Mouse (Mus musculus): Measurements from ENCODE around the gene Polg. TPM values are rescaled to one million over a fixed set of nuclear protein-coding genes. Genes with fewer than 3 reads are reported as not detected.

The Polg gene
- polyA plus RNA-seq, 1 experiment from 2014 or later: 13.9 TPM

DNA sequence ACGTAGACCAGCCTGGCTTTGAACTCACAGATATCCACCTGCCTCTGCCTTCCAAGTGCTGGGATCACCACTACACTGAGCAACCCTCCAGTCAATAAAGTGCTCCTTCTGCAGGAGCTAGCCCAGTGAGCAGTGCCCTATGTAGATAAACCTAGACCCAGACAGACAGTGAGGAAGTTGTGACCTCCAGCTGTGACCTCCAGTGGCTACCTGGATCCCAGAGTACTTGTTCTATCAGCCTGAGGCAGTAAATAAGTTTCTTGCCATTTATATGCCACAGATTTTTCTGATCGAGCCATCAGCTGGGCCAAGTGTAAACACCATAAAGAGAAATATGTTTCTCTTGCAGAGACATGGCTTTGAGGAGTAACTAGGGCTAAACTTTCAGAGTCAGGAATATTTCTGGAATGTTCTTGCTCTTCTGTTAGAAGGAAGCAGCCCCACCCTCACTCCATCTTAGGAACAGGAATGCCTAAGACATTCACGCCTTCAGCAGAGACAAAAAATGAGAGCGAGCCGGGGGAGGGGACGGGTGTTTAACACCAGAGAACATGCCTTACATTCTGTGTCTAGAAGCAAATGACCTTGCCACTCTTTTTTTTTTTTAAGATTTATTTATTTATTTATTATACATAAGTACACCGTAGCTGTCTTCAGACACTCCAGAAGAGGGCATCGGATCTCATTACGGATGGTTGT is 7.5 kb upstream of the Polg start:
- no peak for ATAC-seq (ENCODE audit: low FRiP score, low TSS enrichment)
- H3K36me3 ChIP-seq (ENCODE audit: control insufficient read depth, insufficient read depth, low read length): no peaks in the 10 kb centered on the region
- H3K9me3 ChIP-seq (ENCODE audit: control insufficient read depth, low read length): no peaks in the 10 kb centered on the region
- no peaks in the 10 kb centered on the region for H3K4me1 ChIP-seq (replicated peaks; ENCODE audit: control insufficient read depth, insufficient read depth)
- no peaks in the 10 kb centered on the region for H3K27me3 ChIP-seq (ENCODE audit: control insufficient read depth, insufficient read depth, low read length)
- no peak overlapping the region for H3K4me3 ChIP-seq (ENCODE audit: low read depth, low read length)
- 83% methylated on average over 9 of the region's 9 CpGs for WGBS
- H3K4me2 ChIP-seq (replicated peaks; ENCODE audit: low read depth): no peak overlapping the region
- H3K9ac ChIP-seq (ENCODE audit: low read length): no peak overlapping the region
- DNase-seq (ENCODE audit: low spot score): no peak
- no peak overlapping the region for H3K27ac ChIP-seq (replicated peaks)
- TF ChIP-seq EP300 (optimal IDR thresholded peaks at IDR 0.05) (no peak), CTCF (IDR thresholded peaks at IDR 0.05; ENCODE audit: low read depth) (no peak)

DNA sequence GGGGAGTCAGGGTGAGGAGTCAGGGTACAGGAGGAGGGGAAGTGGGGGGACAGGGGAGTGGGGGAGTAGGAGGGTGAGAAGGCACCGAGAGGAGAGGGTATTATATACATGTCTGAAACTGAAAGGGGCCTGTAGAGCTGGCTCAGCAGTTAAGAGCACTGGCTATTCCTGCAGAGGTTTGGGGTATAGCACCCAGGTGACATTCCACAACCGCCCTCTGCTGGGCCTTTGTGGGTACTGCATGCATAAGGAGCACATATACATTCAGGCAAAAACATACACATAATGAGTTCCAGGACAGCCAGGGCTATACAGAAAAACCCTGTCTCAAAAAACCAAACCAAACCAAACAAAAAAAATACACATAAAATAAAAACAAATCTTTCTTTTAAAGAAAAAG is 6.6 kb upstream of the Polg start:
- WGBS: 63% methylated on average over 2 of the region's 2 CpGs
- DNase-seq (ENCODE audit: low spot score) (peak; percentile 24), ATAC-seq (ENCODE audit: low FRiP score, low TSS enrichment) (no peak)
- Histone ChIP-seq H3K9ac (ENCODE audit: low read length) (no peak overlapping the region), H3K4me3 (ENCODE audit: low read depth, low read length) (no peak overlapping the region), H3K4me1 (replicated peaks; ENCODE audit: control insufficient read depth, insufficient read depth) (no peaks in the 10 kb centered on the region), H3K27ac (replicated peaks) (no peak overlapping the region), H3K9me3 (ENCODE audit: control insufficient read depth, low read length) (no peaks in the 10 kb centered on the region), H3K27me3 (ENCODE audit: control insufficient read depth, insufficient read depth, low read length) (no peaks in the 10 kb centered on the region), H3K36me3 (ENCODE audit: control insufficient read depth, insufficient read depth, low read length) (no peaks in the 10 kb centered on the region), H3K4me2 (replicated peaks; ENCODE audit: low read depth) (no peak overlapping the region)
- TF ChIP-seq EP300 (optimal IDR thresholded peaks at IDR 0.05) (no peak), CTCF (IDR thresholded peaks at IDR 0.05; ENCODE audit: low read depth) (peak; percentile 53)

DNA sequence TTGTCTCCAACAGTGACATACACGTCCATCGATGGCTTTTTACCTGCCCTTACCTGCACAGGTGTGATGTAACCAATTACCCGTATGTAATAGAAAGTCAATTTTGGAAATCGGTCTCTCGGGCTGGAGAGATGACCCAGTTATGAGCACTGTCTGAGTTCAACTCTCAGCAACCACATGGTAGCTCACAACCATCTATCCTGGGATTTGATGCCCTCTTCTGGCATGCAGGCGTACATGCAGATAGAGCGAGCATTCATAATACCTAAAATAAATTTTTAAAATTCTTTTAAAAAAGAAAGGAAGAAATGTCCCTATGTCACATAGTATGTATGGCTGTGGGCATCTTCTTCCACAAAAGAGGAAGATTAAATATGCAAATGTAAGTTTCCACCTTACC is 5.3 kb upstream of the Polg start:
- no peaks in the 10 kb centered on the region for H3K9me3 ChIP-seq (ENCODE audit: control insufficient read depth, low read length)
- WGBS: 68% methylated on average over 7 of the region's 7 CpGs

DNA sequence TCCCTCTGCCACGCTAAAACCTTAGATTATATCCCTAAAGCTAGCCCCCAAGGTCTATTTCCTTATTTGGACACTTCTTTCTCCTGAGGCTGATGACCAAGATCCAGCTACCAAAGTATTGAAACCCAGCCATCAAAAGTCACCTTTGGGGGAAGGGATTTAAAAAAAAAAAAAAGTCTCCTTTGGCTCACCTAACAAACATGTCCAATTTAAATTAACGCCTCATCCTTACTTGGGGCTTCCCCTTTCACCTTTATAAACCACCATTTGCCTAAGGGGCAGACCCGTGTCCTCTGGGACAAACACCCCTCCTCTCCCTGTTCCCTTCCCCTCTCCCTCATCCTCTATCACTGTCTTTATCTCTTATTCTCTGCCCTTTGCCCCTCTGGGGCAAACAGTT is 4.6 kb upstream of the Polg start:
- H3K9ac ChIP-seq (ENCODE audit: low read length): no peak overlapping the region
- WGBS: 51% methylated on average over 3 of the region's 3 CpGs

More for the DNA sequence above, 5.3 kb upstream of the Polg start:
- H3K36me3 ChIP-seq (ENCODE audit: control insufficient read depth, insufficient read depth, low read length): no peaks in the 10 kb centered on the region
- ATAC-seq (ENCODE audit: low FRiP score, low TSS enrichment): no peak
- no peak overlapping the region for H3K4me3 ChIP-seq (ENCODE audit: low read depth, low read length)
- no peak for TF ChIP-seq EP300 (optimal IDR thresholded peaks at IDR 0.05)
- TF ChIP-seq CTCF (IDR thresholded peaks at IDR 0.05; ENCODE audit: low read depth): peak; percentile 63
- no peak overlapping the region for H3K9ac ChIP-seq (ENCODE audit: low read length)
- no peak overlapping the region for H3K27ac ChIP-seq (replicated peaks)
- no peaks in the 10 kb centered on the region for H3K4me1 ChIP-seq (replicated peaks; ENCODE audit: control insufficient read depth, insufficient read depth)
- H3K4me2 ChIP-seq (replicated peaks; ENCODE audit: low read depth): no peak overlapping the region
- no peak for DNase-seq (ENCODE audit: low spot score)
- H3K27me3 ChIP-seq (ENCODE audit: control insufficient read depth, insufficient read depth, low read length): no peaks in the 10 kb centered on the region

DNA sequence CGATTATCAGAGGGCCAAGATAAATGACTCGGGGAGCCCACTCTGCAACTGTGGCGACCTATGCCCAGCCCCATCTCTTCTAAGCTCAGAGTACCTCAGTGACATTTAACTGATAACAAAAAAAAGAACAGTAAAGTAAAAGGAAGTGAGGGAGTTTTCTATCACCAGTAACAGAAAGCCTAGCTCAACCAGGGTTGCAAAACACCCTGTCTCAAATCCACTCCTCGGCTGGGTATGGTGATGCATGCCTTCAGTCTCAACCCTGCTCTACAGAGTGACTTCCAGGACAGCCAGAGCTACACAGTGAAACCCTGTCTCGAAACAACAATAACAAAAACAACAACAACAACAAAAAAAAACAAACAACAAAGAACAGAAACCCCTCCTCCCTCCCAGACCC is 3.6 kb upstream of the Polg start:
- Histone ChIP-seq H3K4me2 (replicated peaks; ENCODE audit: low read depth) (no peak overlapping the region), H3K36me3 (ENCODE audit: control insufficient read depth, insufficient read depth, low read length) (no peaks in the 10 kb centered on the region), H3K4me3 (ENCODE audit: low read depth, low read length) (no peak overlapping the region), H3K4me1 (replicated peaks; ENCODE audit: control insufficient read depth, insufficient read depth) (peaks cover 2% of the 10 kb centered on the region), H3K9ac (ENCODE audit: low read length) (no peak overlapping the region), H3K9me3 (ENCODE audit: control insufficient read depth, low read length) (no peaks in the 10 kb centered on the region), H3K27ac (replicated peaks) (no peak overlapping the region), H3K27me3 (ENCODE audit: control insufficient read depth, insufficient read depth, low read length) (no peaks in the 10 kb centered on the region)
- no peak for TF ChIP-seq CTCF (IDR thresholded peaks at IDR 0.05; ENCODE audit: low read depth)
- no peak for TF ChIP-seq EP300 (optimal IDR thresholded peaks at IDR 0.05)
- no peak for DNase-seq (ENCODE audit: low spot score)
- WGBS: 63% methylated on average over 5 of the region's 5 CpGs
- ATAC-seq (ENCODE audit: low FRiP score, low TSS enrichment): no peak

More for the DNA sequence above, 4.6 kb upstream of the Polg start:
- DNase-seq (ENCODE audit: low spot score): no peak
- Histone ChIP-seq H3K4me1 (replicated peaks; ENCODE audit: control insufficient read depth, insufficient read depth) (no peaks in the 10 kb centered on the region), H3K4me3 (ENCODE audit: low read depth, low read length) (no peak overlapping the region), H3K4me2 (replicated peaks; ENCODE audit: low read depth) (no peak overlapping the region), H3K27me3 (ENCODE audit: control insufficient read depth, insufficient read depth, low read length) (no peaks in the 10 kb centered on the region), H3K27ac (replicated peaks) (no peak overlapping the region), H3K36me3 (ENCODE audit: control insufficient read depth, insufficient read depth, low read length) (no peaks in the 10 kb centered on the region), H3K9me3 (ENCODE audit: control insufficient read depth, low read length) (no peaks in the 10 kb centered on the region)
- no peak for ATAC-seq (ENCODE audit: low FRiP score, low TSS enrichment)
- no peak for TF ChIP-seq EP300 (optimal IDR thresholded peaks at IDR 0.05)
- no peak for TF ChIP-seq CTCF (IDR thresholded peaks at IDR 0.05; ENCODE audit: low read depth)

DNA sequence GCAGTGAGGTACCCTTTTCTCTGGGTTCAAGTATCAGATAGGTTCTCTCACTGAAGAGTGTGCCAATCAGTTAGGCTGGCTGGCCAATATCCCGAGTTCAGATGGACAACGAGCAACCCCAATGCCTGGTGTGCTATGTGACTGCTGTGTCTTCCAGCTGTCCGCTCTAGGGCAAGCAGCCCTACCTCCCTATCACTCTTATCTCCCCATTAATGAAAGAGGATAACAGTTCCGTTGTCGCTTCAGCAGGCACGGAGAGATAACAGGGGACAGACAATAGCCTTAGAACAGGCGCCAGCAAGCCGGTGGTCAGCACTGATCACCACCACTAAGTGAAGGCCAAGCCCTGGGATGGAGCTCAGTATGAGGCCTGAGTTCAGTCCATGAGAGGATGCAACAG is 2.8 kb upstream of the Polg start:
- no peak overlapping the region for H3K27ac ChIP-seq (replicated peaks)
- H3K9me3 ChIP-seq (ENCODE audit: control insufficient read depth, low read length): no peaks in the 10 kb centered on the region
- DNase-seq (ENCODE audit: low spot score) (no peak), ATAC-seq (ENCODE audit: low FRiP score, low TSS enrichment) (no peak)
- H3K27me3 ChIP-seq (ENCODE audit: control insufficient read depth, insufficient read depth, low read length): no peaks in the 10 kb centered on the region
- H3K36me3 ChIP-seq (ENCODE audit: control insufficient read depth, insufficient read depth, low read length): no peaks in the 10 kb centered on the region
- H3K4me2 ChIP-seq (replicated peaks; ENCODE audit: low read depth): no peak overlapping the region
- H3K9ac ChIP-seq (ENCODE audit: low read length): no peak overlapping the region
- H3K4me3 ChIP-seq (ENCODE audit: low read depth, low read length): no peak overlapping the region
- H3K4me1 ChIP-seq (replicated peaks; ENCODE audit: control insufficient read depth, insufficient read depth): peaks cover 6% of the 10 kb centered on the region
- WGBS: 55% methylated on average over 8 of the region's 8 CpGs
- TF ChIP-seq EP300 (optimal IDR thresholded peaks at IDR 0.05): no peak
- no peak for TF ChIP-seq CTCF (IDR thresholded peaks at IDR 0.05; ENCODE audit: low read depth)

Measured in stomach, postnatal 0 days (tissue).